Mouse (Mus musculus) limb, embryonic 12.5 days (tissue): ENCODE results near the gene Stx8. TPM values are rescaled to one million over a fixed set of nuclear protein-coding genes. Genes with fewer than 3 reads are reported as not detected.

Experiments used
- ATAC-seq: fragments of 200-750 bp; cut with Nextera tagmentation; 2 replicates; pipeline ENCODE4 v1.8.0; 2017; ENCODE audit warnings: low read depth, moderate TSS enrichment; ENCODE audit not compliant: insufficient number of reproducible peaks, insufficient read depth, low FRiP score, low TSS enrichment
- H3K27ac ChIP-seq: fragments of 300-500 bp; sonication (generic); 2 replicates; pipeline ENCODE4 v1.5.1; 2016; ENCODE audit warnings: mild to moderate bottlenecking, moderate library complexity
- H3K27me3 ChIP-seq: fragments of 300-500 bp; sonication (generic); 2 replicates; pipeline ENCODE4 v1.6.1; 2016; ENCODE audit warnings: mild to moderate bottlenecking, moderate library complexity
- H3K36me3 ChIP-seq: fragments of 300-500 bp; sonication (generic); 2 replicates; pipeline ENCODE4 v1.6.1; 2016; ENCODE audit warnings: mild to moderate bottlenecking, moderate library complexity
- H3K4me1 ChIP-seq: fragments of 300-500 bp; sonication (generic); replicated peaks from 2 replicates; pipeline ENCODE4 v1.6.1; 2016
- H3K4me2 ChIP-seq: fragments of 300-500 bp; sonication (generic); 2 replicates; pipeline ENCODE4 v1.6.1; 2016; ENCODE audit warnings: mild to moderate bottlenecking, moderate library complexity
- H3K4me3 ChIP-seq: fragments of 300-500 bp; sonication (generic); replicated peaks from 2 replicates; pipeline ENCODE4 v1.5.1; 2016; ENCODE audit warnings: mild to moderate bottlenecking
- H3K9ac ChIP-seq: fragments of 300-500 bp; sonication (generic); replicated peaks from 2 replicates; pipeline ENCODE4 v1.6.1; 2016; ENCODE audit warnings: mild to moderate bottlenecking, moderate library complexity
- H3K9me3 ChIP-seq: fragments of 300-500 bp; sonication (generic); 2 replicates; pipeline ENCODE4 v1.6.1; 2016; ENCODE audit warnings: mild to moderate bottlenecking, moderate library complexity
- WGBS: fragments of 180-500 bp; shearing (Covaris S2); methylation state at CpG from one replicate; pipeline ENCODE4 v1.1.7; 2016; 5-methylcytosine and 5-hydroxymethylcytosine counted together
- polyA plus RNA-seq: library from polyadenylated mRNA; unstranded; fragments of >200 nt; fragmentation: Nextera tagmentation; extraction: Ambion mirVana; gene quantifications from 2 replicates; pipeline ENCODE4 v1.2.1, GENCODE M21; 2016

Gene Stx8
- polyA plus RNA-seq, 1 experiment from 2014 or later, result 57.9 TPM

- Histone ChIP-seq H3K4me1 (peaks cover 35% of the 10 kb centered on the region), H3K27ac (no peak overlapping the region), H3K4me2 (no peak overlapping the region), H3K27me3 (peaks cover 42% of the 10 kb centered on the region), H3K9me3 (peaks cover 4% of the 10 kb centered on the region; the same call in 1 of the 2 replicates), H3K9ac (no peak overlapping the region), H3K36me3 (no peaks in the 10 kb centered on the region), H3K4me3 (no peak overlapping the region)
- ATAC-seq, result no peak
- WGBS, result 48% methylated on average over 4 of the region's 4 CpGs
Observed at GRCm38 (mm10) chr11:68060651-68061050, 94.7 kb downstream of the Stx8 start.

- no peak overlapping the region for H3K9ac ChIP-seq
- no peak overlapping the region for H3K4me2 ChIP-seq
- H3K4me3 ChIP-seq, result no peak overlapping the region
- no peak for ATAC-seq
- peaks cover 4% of the 10 kb centered on the region; the same call in 1 of the 2 replicates for H3K9me3 ChIP-seq
- peaks cover 50% of the 10 kb centered on the region for H3K27me3 ChIP-seq
- WGBS, result 69% methylated on average over 2 of the region's 2 CpGs
- H3K4me1 ChIP-seq, result peaks cover 33% of the 10 kb centered on the region
- H3K36me3 ChIP-seq, result no peaks in the 10 kb centered on the region
- H3K27ac ChIP-seq, result no peak overlapping the region
Observed at GRCm38 (mm10) chr11:68062116-68062515, 96.1 kb downstream of the Stx8 start.

GRCm38 (mm10) chr11:68067806-68068205 lies 101.8 kb downstream of the Stx8 start:
- Histone ChIP-seq H3K27me3 (peaks cover 37% of the 10 kb centered on the region), H3K9me3 (no peaks in the 10 kb centered on the region), H3K27ac (no peak overlapping the region), H3K4me1 (peaks cover 9% of the 10 kb centered on the region), H3K4me3 (no peak overlapping the region), H3K36me3 (no peaks in the 10 kb centered on the region), H3K4me2 (no peak overlapping the region), H3K9ac (no peak overlapping the region)
- no peak for ATAC-seq
- 87% methylated on average over 10 of the region's 10 CpGs for WGBS

GRCm38 (mm10) chr11:68070086-68070485 lies 104.1 kb downstream of the Stx8 start:
- Histone ChIP-seq H3K27me3 (peaks cover 30% of the 10 kb centered on the region), H3K4me3 (no peak overlapping the region), H3K27ac (no peak overlapping the region), H3K9ac (no peak overlapping the region), H3K9me3 (no peaks in the 10 kb centered on the region), H3K4me2 (no peak overlapping the region), H3K36me3 (no peaks in the 10 kb centered on the region), H3K4me1 (peaks cover 16% of the 10 kb centered on the region)
- ATAC-seq, result no peak
- WGBS, result 69% methylated on average over 3 of the region's 3 CpGs

- no peaks in the 10 kb centered on the region for H3K9me3 ChIP-seq
- H3K9ac ChIP-seq, result no peak overlapping the region
- no peaks in the 10 kb centered on the region for H3K36me3 ChIP-seq
- H3K4me2 ChIP-seq, result no peak overlapping the region
- WGBS, result 77% methylated on average over 5 of the region's 5 CpGs
- peaks cover 17% of the 10 kb centered on the region for H3K4me1 ChIP-seq
- no peak overlapping the region for H3K27ac ChIP-seq
- H3K27me3 ChIP-seq, result peaks cover 21% of the 10 kb centered on the region; the same call in 1 of the 2 replicates
- ATAC-seq, result no peak
- no peak overlapping the region for H3K4me3 ChIP-seq
Observed at GRCm38 (mm10) chr11:68071836-68072235, 105.8 kb downstream of the Stx8 start.

- no peak overlapping the region for H3K4me3 ChIP-seq
- no peak overlapping the region for H3K27ac ChIP-seq
- ATAC-seq, result no peak
- H3K9ac ChIP-seq, result no peak overlapping the region
- H3K36me3 ChIP-seq, result no peaks in the 10 kb centered on the region
- H3K4me1 ChIP-seq, result peaks cover 20% of the 10 kb centered on the region
- no peak overlapping the region for H3K4me2 ChIP-seq
- H3K9me3 ChIP-seq, result no peaks in the 10 kb centered on the region
- WGBS, result 72% methylated on average over 11 of the region's 11 CpGs
- peaks cover 15% of the 10 kb centered on the region; the same call in 1 of the 2 replicates for H3K27me3 ChIP-seq
Observed at GRCm38 (mm10) chr11:68072597-68073210, 106.7 kb downstream of the Stx8 start.

DNA sequence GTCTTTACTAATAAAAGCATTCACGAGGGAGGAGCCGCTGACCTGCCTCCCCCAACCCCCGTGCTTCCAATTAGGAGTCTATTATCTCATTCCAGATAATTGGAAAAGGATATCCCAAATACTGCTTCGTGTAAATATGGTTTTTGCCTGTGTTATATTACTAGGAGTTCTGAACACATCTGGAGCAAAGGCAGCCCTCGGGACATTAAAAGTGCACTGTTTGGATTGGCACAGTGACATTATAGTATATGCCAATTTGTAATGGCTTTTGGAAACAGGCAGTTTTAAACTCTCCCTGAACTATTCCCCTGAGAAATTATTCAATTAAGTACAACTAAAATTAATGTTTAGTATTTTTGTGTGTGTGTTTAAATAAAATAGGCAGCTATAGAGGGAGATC lies 108.7 kb downstream of the Stx8 start:
- Histone ChIP-seq H3K27ac (no peak overlapping the region), H3K9me3 (no peaks in the 10 kb centered on the region), H3K36me3 (no peaks in the 10 kb centered on the region), H3K9ac (no peak overlapping the region), H3K4me3 (no peak overlapping the region), H3K4me2 (no peak overlapping the region), H3K4me1 (peaks cover 31% of the 10 kb centered on the region), H3K27me3 (0 out of 2 replicates have a peak, but pooled peaks cover 5% of the 10 kb centered on the region)
- WGBS, result 30% methylated on average over 5 of the region's 5 CpGs
- no peak for ATAC-seq

DNA sequence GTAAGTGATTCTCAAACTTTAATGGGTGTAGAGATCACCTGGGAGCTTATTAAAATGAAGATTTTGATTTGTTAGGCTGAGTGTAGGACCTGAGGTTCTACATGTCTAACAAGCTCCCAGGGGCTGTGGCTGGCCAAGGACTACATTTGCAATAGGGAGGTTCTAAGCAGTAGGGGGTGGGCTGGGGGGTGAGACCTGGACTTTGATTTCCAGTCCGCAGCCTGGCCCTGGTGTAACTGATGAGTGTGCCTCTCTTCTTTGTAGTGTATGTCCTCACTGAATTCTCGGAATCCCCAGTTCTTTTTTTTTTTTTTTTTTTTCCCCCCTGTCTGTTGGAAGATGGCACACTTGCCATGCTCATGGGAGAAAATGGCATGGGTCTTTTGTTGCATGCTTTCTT lies 109.3 kb downstream of the Stx8 start:
- no peaks in the 10 kb centered on the region for H3K36me3 ChIP-seq
- ATAC-seq, result no peak
- H3K9me3 ChIP-seq, result no peaks in the 10 kb centered on the region
- H3K4me2 ChIP-seq, result no peak overlapping the region
- 0 out of 2 replicates have a peak, but pooled peaks cover 5% of the 10 kb centered on the region for H3K27me3 ChIP-seq
- no peak overlapping the region for H3K4me3 ChIP-seq
- 68% methylated on average over 2 of the region's 2 CpGs for WGBS
- H3K9ac ChIP-seq, result no peak overlapping the region
- H3K4me1 ChIP-seq, result peaks cover 31% of the 10 kb centered on the region
- H3K27ac ChIP-seq, result no peak overlapping the region

DNA sequence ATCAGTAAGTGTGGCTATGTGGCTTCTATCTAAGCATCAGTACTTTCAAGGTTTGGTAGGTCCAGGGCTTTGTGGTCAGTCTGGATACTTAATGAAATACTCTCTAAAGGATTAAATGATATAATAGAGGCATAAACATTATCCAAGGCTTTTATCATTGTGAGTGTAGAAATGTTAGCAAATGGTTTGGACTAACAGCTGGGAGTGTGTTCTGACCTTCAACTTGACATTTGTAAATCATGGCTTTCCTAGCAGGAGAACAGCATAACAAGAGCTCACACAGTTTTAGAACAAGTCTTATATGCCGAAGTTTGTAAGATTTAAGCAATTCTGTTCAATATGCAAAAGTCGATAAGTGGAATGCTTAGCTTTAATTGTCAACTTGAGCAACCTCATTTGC lies 113.8 kb downstream of the Stx8 start:
- Histone ChIP-seq H3K4me1 (peaks cover 19% of the 10 kb centered on the region), H3K27ac (no peak overlapping the region), H3K9ac (no peak overlapping the region), H3K36me3 (0 out of 2 replicates have a peak, but pooled peaks cover 3% of the 10 kb centered on the region), H3K4me3 (no peak overlapping the region), H3K9me3 (0 out of 2 replicates have a peak, but pooled peaks cover 4% of the 10 kb centered on the region), H3K27me3 (0 out of 2 replicates have a peak, but pooled peaks cover 5% of the 10 kb centered on the region), H3K4me2 (no peak overlapping the region)
- no peak for ATAC-seq
- WGBS, result 91% methylated on average over 2 of the region's 2 CpGs

DNA sequence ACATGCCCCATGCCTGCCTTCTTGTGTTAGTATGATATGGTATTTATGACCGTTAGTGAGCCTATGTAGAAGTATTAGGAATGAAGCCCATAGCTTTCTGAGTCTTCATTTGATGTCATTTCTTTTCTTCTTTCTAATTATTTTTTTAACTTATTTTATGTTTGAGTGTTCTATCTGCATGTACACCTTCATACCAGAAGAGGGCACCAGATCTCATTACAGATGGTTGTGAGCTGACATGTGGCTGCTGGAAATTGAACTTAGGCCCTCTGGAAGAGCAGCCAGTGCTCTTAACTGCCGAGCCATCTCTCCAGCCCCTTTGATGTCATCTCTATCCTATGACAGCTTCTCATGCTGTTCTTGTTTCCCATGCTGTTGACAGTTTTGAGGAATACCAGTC lies 115.0 kb downstream of the Stx8 start:
- ATAC-seq, result no peak
- H3K9me3 ChIP-seq, result 0 out of 2 replicates have a peak, but pooled peaks cover 4% of the 10 kb centered on the region
- whole genome bisulfite sequencing, result 89% methylated on average over 2 of the region's 2 CpGs

DNA sequence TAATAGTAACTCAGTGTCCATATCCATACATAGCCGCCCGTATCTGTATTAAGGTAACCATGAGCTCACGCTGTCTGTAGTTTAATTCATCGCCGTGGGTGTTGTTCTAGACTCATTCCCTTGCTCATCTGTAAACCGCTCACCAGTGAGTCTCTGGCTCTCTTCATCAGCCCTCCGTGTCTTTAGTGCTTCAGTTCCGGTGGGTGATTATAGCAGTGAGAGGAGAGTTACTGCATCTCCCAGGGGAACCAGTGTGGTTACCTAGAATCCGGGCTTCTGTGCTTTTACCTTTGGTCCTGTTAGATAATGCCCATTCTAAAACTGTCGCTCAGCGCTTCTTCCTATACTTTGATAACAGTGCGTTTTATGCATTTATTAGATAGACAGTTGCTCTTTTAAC lies 116.8 kb downstream of the Stx8 start:
- H3K36me3 ChIP-seq, result 0 out of 2 replicates have a peak, but pooled peaks cover 3% of the 10 kb centered on the region
- no peak overlapping the region for H3K9ac ChIP-seq
- H3K27me3 ChIP-seq, result no peaks in the 10 kb centered on the region
- H3K9me3 ChIP-seq, result 0 out of 2 replicates have a peak, but pooled peaks cover 4% of the 10 kb centered on the region
- H3K4me1 ChIP-seq, result peaks cover 17% of the 10 kb centered on the region
- H3K4me2 ChIP-seq, result no peak overlapping the region
- H3K4me3 ChIP-seq, result no peak overlapping the region
- no peak for ATAC-seq
- H3K27ac ChIP-seq, result no peak overlapping the region
- WGBS, result 91% methylated on average over 12 of the region's 12 CpGs

More for the DNA sequence above, 115.0 kb downstream of the Stx8 start:
- Histone ChIP-seq H3K27ac (no peak overlapping the region), H3K9ac (no peak overlapping the region), H3K36me3 (0 out of 2 replicates have a peak, but pooled peaks cover 3% of the 10 kb centered on the region), H3K4me3 (no peak overlapping the region), H3K27me3 (0 out of 2 replicates have a peak, but pooled peaks cover 4% of the 10 kb centered on the region), H3K4me1 (peaks cover 14% of the 10 kb centered on the region), H3K4me2 (no peak overlapping the region)
